Mouse (Mus musculus): ENCODE results near the gene Echdc2. TPM values are rescaled to one million over a fixed set of nuclear protein-coding genes. Genes with fewer than 3 reads are reported as not detected.

Gene Echdc2
- total RNA-seq, 2 experiments from 2014 or later = 0.39 TPM; not detected in 1

DNA sequence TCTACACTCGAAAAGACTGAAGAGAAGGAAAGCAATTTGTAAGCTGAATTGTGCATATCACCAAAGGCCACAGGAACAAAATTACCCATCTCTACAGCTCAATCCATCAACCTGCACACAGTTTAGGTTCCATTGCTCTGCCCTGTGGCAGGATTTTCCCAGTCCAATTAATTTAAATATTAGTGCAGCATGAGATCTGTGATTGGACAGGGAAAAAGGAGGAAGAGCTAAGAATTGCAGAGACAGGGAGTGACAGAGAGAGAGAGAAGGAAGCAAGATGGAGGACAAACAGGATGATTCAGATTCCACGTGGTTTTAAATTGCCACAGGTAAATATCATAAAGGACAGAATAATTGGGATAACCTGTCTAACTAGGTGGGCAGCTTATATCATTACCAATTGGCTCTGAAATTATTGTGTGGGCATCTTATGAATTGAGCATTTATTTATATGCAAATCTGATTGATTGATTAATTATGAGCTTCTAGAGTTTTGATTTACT, 27.6 kb downstream of the Echdc2 start:
- no peak for ATAC-seq (replicated peaks; ENCODE audit: low FRiP score, low TSS enrichment, poor library complexity, severe bottlenecking)

DNA sequence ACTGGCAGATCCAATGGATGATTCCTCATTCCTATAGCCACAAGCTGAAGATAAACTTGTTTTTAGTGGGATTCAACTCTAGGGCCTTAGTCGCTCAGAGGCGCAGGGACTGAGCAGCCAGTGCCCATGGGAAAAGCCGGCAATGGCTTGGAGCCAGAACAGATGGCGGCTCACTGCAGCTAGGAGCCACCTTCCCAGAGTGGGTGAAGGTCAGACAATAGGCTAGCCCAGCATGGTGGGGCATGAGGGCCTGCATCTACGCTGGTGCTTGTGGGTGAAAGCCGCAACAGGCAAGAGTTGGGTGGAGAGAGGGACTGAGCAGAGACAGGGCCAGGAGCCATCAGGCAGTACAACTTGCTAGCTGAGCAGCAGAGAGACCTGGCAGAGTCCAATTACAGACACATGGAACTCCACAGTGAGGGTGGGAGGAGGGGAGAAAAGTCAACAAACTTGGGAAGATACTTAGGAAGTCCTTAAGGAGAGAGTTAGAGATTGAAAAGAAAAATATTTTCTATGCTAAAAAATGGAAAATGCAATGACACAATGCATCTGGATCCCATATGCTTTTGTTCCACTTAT, 31.1 kb downstream of the Echdc2 start:
- ATAC-seq (replicated peaks; ENCODE audit: low FRiP score, low TSS enrichment, poor library complexity, severe bottlenecking) = no peak

DNA sequence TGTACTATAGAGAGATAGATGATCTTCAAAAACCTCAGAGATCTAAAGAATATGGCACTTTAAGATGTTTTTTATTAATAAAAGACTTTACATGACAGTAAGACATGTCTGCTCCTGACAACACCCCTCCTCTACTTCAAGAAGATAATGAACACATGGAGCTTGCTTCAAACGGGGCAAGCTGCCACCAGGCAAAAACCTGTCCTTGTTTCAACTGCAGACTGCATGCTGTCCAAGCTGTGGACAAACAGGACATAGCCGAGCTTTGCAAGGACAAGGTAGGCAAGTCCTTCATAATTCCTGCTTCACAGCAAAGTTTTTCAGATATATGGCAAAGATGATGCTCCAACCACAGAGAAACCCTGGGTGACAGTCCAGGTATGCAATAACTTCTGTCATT, 34.0 kb downstream of the Echdc2 start:
- no peak for ATAC-seq (replicated peaks; ENCODE audit: low FRiP score, low TSS enrichment, poor library complexity, severe bottlenecking)

DNA sequence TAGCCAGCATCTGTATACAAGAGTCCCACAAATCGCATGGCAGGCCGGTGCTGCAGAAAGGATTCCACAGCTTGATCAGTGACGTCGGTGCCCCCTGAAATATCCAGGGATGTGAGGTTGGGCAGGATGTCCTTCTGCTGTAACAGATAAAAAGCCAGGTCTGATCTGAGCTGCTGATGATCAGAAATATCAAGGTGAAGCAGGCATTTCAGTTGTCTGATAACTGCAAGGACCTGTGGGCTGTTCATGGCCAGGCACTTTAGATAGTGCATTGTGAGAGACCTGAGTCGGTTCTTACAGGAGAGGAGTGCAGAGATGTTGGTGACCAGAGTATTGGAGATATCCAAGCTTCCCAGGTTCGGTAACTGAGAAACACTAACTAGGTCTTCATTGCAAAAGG, 39.4 kb downstream of the Echdc2 start:
- ATAC-seq (replicated peaks; ENCODE audit: low FRiP score, low TSS enrichment, poor library complexity, severe bottlenecking) = no peak

DNA sequence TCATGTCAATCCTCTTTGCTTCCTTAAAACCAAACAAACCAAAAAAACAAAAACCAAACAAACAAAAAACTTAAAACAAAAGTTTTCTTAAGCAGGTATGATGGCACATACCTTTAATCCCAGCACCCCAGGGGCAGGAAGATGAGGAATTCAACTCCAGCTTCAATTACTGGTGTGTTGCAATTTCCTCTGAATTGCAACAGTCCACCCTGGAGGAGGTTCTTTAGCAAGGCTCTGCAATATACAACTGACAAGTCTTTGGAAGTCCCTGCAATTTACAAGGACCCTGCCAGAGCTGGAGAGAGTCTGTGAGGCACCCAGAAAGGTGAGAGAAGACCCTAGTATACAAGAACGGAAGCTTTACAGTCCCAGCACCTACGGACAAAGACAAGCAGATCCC, 47.8 kb downstream of the Echdc2 start:
- ATAC-seq (replicated peaks; ENCODE audit: low FRiP score, low TSS enrichment, poor library complexity, severe bottlenecking) = no peak

DNA sequence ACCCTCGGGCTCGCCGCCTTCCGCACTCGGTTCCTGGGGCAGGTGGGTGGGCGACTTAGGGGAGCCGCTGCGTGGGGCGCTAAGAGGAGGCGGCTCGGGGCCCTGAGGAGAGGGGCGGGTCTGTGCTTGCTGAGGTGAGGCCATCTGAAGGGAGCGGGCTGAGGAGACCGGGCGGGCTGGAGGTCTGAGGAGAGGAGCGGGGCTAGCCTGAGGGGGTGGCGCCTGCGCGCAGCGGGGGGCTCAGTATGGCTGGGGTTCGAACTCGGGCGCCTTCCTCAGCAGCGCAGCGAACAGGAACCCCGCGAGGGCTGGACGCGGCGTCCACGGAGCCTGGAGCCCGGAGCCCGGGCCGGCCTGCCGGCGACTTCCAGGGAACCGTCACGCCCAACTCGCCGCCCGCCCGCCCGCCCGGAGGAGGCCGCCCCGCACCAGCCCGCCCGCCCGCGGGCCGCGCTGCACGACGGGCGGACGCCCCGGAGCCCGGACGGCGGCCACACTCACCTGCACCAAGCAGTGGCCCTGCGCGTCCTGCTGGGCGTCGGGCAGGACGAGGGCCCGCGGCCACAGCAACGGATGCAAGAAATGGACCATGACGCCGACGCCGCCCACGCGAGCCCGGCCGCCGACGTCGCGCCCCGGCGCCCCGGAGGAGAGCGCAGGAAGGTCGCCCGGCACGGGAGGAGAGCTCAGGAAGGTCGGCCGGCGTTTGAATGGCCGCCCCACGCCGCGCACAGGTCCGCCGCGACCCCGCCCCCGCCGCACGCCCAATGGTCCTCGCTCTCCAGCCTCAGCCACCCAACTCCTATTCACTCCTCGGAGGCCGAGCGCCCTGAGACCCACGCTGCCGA, 52.3 kb downstream of the Echdc2 start, which contains the start of gene Zyg11a:
TSS of gene Zyg11a (minus strand) at position 717 of the 848 bp plus-strand sequence.
- ATAC-seq (replicated peaks; ENCODE audit: low FRiP score, low TSS enrichment, poor library complexity, severe bottlenecking) = no peak

DNA sequence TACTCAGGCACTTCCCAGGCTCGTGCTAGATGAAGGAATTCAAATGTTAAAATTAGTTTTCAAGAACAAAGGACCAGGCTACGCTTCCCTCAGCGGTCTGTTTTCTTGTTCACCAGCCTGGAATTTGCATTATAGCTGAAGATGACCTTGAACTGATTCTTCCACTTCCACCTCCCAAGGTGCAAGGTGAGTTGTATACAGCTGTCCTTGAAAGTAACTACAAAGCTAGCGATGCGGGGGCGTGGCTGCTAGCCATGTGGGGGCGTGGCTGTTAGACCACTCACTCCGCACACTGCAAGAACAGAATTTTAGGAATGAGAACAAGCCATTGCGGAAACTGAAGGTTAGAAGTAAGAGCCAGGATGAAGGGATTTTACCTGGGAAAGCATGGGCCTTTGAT, 53.8 kb downstream of the Echdc2 start:
- no peak for ATAC-seq (replicated peaks; ENCODE audit: low FRiP score, low TSS enrichment, poor library complexity, severe bottlenecking)

DNA sequence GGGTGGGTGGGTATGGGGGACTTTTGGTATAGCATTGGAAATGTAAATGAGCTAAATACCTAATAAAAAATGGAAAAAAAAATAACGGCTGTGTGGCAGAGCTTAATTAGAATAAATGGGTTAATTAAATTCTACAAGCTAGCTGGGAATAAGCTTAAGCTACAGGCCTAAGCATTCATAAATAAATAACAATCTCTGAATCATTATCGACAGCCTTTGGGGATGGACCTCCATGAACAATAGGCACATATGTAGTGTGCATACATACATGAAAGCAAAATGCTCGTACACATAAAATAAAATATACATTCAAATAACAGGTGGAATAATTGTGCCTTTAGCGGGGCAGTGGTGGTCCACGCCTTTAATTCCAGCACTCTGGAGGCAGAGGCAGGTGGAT, 57.3 kb downstream of the Echdc2 start:
- no peak for ATAC-seq (replicated peaks; ENCODE audit: low FRiP score, low TSS enrichment, poor library complexity, severe bottlenecking)

DNA sequence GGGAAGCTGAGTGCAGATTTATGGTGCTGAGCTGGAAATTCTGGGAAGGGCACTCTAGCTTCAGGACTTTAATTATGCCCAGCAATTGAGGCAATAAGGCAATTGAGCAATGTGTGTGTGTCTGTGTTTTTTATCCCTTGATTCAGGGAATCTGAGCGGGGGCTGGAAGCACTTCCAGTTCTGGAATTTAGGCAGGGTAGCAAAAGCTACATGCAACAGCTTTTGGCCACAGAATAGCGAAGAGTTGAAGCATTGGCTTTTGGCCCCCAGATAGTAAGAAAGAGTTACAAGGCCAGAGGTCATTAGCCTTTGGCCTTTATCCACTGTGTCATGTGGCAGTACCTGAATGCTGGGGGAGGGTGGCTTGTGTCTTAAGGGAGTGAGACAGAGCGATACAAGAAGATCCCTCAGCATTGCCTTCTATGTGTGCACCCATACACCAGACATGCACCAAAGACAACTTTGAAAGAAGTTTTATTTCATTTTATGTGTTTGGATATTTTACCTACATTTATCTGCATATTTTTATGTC, 60.2 kb downstream of the Echdc2 start:
- ATAC-seq (replicated peaks; ENCODE audit: low FRiP score, low TSS enrichment, poor library complexity, severe bottlenecking) = no peak

Other genes starting within 250 kb of the Echdc2 start
- gene Cpt2, start 241.8 kb upstream of the Echdc2 start, total RNA-seq (2014; fragmentation: Nextera tagmentation) = 48.6 and 51.8 TPM in 2 replicates
- gene Cpt2, start 241.8 kb upstream of the Echdc2 start, total RNA-seq (2017) = 25.6 and 44.4 TPM in 2 replicates
- gene Slc1a7, start 197.1 kb upstream of the Echdc2 start, total RNA-seq (2014; fragmentation: Nextera tagmentation) = not detected in 2 replicates
- gene Slc1a7, start 197.1 kb upstream of the Echdc2 start, total RNA-seq (2017) = not detected in 2 replicates
- 1.4 TPM in 1 of 2 replicates, not detected in the other for gene Podn, start 69.0 kb upstream of the Echdc2 start, total RNA-seq (2014; fragmentation: Nextera tagmentation)
- 1.2 TPM in 1 of 2 replicates, not detected in the other for gene Podn, start 69.0 kb upstream of the Echdc2 start, total RNA-seq (2017)
- gene Scp2, start 20.4 kb upstream of the Echdc2 start, total RNA-seq (2014; fragmentation: Nextera tagmentation) = 111 and 129 TPM in 2 replicates
- gene Scp2, start 20.4 kb upstream of the Echdc2 start, total RNA-seq (2017) = 197 and 203 TPM in 2 replicates
- not detected in 2 replicates for gene Zyg11a, start 52.6 kb downstream of the Echdc2 start, total RNA-seq (2014; fragmentation: Nextera tagmentation)
- gene Zyg11a, start 52.6 kb downstream of the Echdc2 start, total RNA-seq (2017) = not detected in 2 replicates
- 8.8 and 11.3 TPM in 2 replicates for gene Zyg11b, start 135.7 kb downstream of the Echdc2 start, total RNA-seq (2014; fragmentation: Nextera tagmentation)
- gene Zyg11b, start 135.7 kb downstream of the Echdc2 start, total RNA-seq (2017) = 12.5 and 17.6 TPM in 2 replicates
- gene Coa7, start 162.7 kb downstream of the Echdc2 start, total RNA-seq (2014; fragmentation: Nextera tagmentation) = 12.8 and 27.1 TPM in 2 replicates
- 5.9 and 16.1 TPM in 2 replicates for gene Coa7, start 162.7 kb downstream of the Echdc2 start, total RNA-seq (2017)
- not detected in 2 replicates for gene Shisal2a, start 217.9 kb downstream of the Echdc2 start, total RNA-seq (2014; fragmentation: Nextera tagmentation)
- gene Shisal2a, start 217.9 kb downstream of the Echdc2 start, total RNA-seq (2017) = not detected in 2 replicates
- gene Gpx7, start 241.5 kb downstream of the Echdc2 start, total RNA-seq (2014; fragmentation: Nextera tagmentation) = not detected in 2 replicates
- gene Gpx7, start 241.5 kb downstream of the Echdc2 start, total RNA-seq (2017) = 0.61 and 0.94 TPM in 2 replicates